Mouse (Mus musculus): ENCODE measurements around the gene Hlf. TPM values are rescaled to one million over a fixed set of nuclear protein-coding genes. Genes with fewer than 3 reads are reported as not detected.

Hlf gene
- total RNA-seq (2023): 3.2 and 5.5 TPM in 2 replicates

GRCm38 (mm10) chr11:90390817-90391173 is at the start of gene Hlf:
TSS of gene Hlf (minus strand) at chr11:90390895.

Other genes with a start within 250 kb of the Hlf start
- gene Gm45716, start 203.2 kb downstream of the Hlf start, total RNA-seq (2023): 0.57 and 1.6 TPM in 2 replicates
- 5.2 and 8.6 TPM in 2 replicates for gene Mmd, start 141.4 kb downstream of the Hlf start, total RNA-seq (2023)
- 0.39 and 0.79 TPM in 2 replicates for gene Stxbp4, start 247.2 kb upstream of the Hlf start, total RNA-seq (2023)
- 4.4 and 8.0 TPM in 2 replicates for gene Cox11, start 247.3 kb upstream of the Hlf start, total RNA-seq (2023)

Data from neutrophil, adult 65 days (primary cell).